Mouse (Mus musculus) heart, postnatal 0 days (tissue): Measurements from ENCODE around the gene Asic1. TPM values are rescaled to one million over a fixed set of nuclear protein-coding genes. Genes with fewer than 3 reads are reported as not detected.

Source experiments
- ATAC-seq: fragments of 200-750 bp; cut with Nextera tagmentation; 2 replicates; pipeline ENCODE4 v1.8.0; 2017; ENCODE audit warnings: low read depth, moderate number of reproducible peaks, moderate library complexity; ENCODE audit not compliant: insufficient read depth
- DNase-seq: peaks from one replicate; pipeline ENCODE4 v3.0.0-alpha.2; 2016; ENCODE audit warnings: low spot score
- H3K27ac ChIP-seq: fragments of 300-500 bp; sonication (generic); 2 replicates; pipeline ENCODE4 v1.5.1; 2014; ENCODE audit warnings: low read depth, mild to moderate bottlenecking
- H3K27me3 ChIP-seq: fragments of 300-500 bp; sonication (generic); 2 replicates; pipeline ENCODE4 v1.6.1; 2014; ENCODE audit warnings: low read length, mixed read lengths; ENCODE audit not compliant: control insufficient read depth, insufficient read depth
- H3K36me3 ChIP-seq: fragments of 300-500 bp; sonication (generic); replicated peaks from 2 replicates; pipeline ENCODE4 v1.6.1; 2014; ENCODE audit warnings: low read length, mixed read lengths; ENCODE audit not compliant: control insufficient read depth, insufficient read depth
- H3K4me1 ChIP-seq: fragments of 300-500 bp; sonication (generic); 2 replicates; pipeline ENCODE4 v1.6.1; 2014; ENCODE audit warnings: antibody characterized with exemption; ENCODE audit not compliant: control insufficient read depth, insufficient read depth
- H3K4me2 ChIP-seq: fragments of 300-500 bp; sonication (generic); 2 replicates; pipeline ENCODE4 v1.6.1; 2014; ENCODE audit warnings: low read depth, mild to moderate bottlenecking, low read length, moderate library complexity
- H3K4me3 ChIP-seq: fragments of 300-500 bp; sonication (generic); 2 replicates; pipeline ENCODE4 v1.5.1; 2014; ENCODE audit warnings: low read depth, low read length
- H3K9ac ChIP-seq: fragments of 300-500 bp; sonication (generic); replicated peaks from 2 replicates; pipeline ENCODE4 v1.6.1; 2014; ENCODE audit warnings: low read depth, low read length, mixed read lengths
- H3K9me3 ChIP-seq: fragments of 300-500 bp; sonication (generic); replicated peaks from 2 replicates; pipeline ENCODE4 v1.6.1; 2016; ENCODE audit warnings: low read length; ENCODE audit not compliant: control insufficient read depth
- CTCF ChIP-seq: IDR thresholded peaks from 2 replicates; pipeline ENCODE4 v1.5.1; 2016; ENCODE audit warnings: antibody characterized with exemption, control low read depth, low read depth
- EP300 ChIP-seq: IDR thresholded peaks from 2 replicates; pipeline ENCODE4 v1.6.1; 2016; ENCODE audit warnings: antibody characterized with exemption, low read depth
- WGBS: fragments of 180-500 bp; shearing (Covaris S2); extraction: QIAGEN DNeasy Blood & Tissue Kit; methylation state at CpG from one replicate; pipeline ENCODE4 v1.1.7; 2014; 5-methylcytosine and 5-hydroxymethylcytosine counted together
- polyA plus RNA-seq: library from polyadenylated mRNA; unstranded; fragments of >200 nt; fragmentation: Nextera tagmentation; extraction: Ambion mirVana; gene quantifications from 2 replicates; pipeline ENCODE4 v1.2.1, GENCODE M21; 2015
- total RNA-seq: library from RNA; depleted of rRNA; stranded (reverse); fragments of >200 nt; gene quantifications from 2 replicates; pipeline ENCODE4 v1.2.3, GENCODE M21; 2014; ENCODE audit warnings: low replicate concordance

The Asic1 gene
- total and polyA plus RNA-seq, 2 experiments from 2014 or later, result 0.11 to 1.3 TPM

DNA sequence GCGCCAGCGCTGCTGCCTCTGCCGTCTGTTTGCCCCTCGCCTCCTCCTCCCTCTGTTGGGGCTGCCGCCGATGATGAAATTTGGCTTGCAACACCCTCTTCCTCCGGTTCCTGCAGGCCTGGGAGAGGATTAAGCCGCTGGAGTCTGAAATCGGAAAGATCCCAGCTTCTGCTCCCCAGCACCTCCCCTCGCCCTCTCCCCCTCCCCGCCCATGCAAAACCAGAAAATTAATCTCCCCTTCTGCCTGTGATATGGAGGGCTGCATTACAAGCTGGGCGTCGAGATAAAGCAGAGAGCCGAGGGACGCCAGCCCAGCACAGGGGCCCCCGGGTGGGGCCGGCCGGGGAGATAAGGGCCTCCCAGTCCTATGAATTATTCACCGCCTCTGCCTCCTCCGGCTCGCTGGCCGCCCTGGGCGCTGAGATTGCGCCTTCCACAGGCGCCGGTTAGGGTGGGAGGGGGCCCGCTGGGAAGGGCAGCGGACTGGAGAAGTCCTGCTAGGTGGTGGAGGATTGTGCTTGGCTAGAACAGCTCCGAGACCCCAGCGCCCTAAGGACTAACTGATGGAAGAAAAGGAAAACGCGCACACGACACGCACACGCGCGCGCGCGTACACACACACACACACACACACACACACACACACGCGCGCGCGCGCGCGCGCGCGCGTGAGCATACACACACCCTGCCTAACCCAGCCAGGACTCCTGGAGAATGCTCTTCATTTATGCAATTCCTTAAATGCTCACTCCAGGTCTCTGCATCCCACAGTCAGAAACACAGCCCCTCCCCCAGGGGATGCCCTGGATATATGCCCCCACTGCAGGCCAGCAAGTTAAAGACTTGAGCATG is 5.3 kb upstream of the Asic1 start:
- no peak for TF ChIP-seq CTCF
- no peak for TF ChIP-seq EP300
- peaks cover 40% of the 10 kb centered on the region for H3K27me3 ChIP-seq
- H3K9ac ChIP-seq, result peak overlapping the region; percentile 52
- no peaks in the 10 kb centered on the region for H3K9me3 ChIP-seq
- peaks cover 13% of the 10 kb centered on the region; the same call in 1 of the 2 replicates for H3K4me1 ChIP-seq
- H3K4me3 ChIP-seq, result peak overlapping the region; percentile 53
- H3K4me2 ChIP-seq, result peak overlapping the region; percentile 94
- H3K36me3 ChIP-seq, result no peaks in the 10 kb centered on the region
- peak; percentile 66 for ATAC-seq
- DNase-seq, result peak; percentile 67
- no peak overlapping the region for H3K27ac ChIP-seq
- WGBS, result 1% methylated on average over 52 of the region's 52 CpGs

DNA sequence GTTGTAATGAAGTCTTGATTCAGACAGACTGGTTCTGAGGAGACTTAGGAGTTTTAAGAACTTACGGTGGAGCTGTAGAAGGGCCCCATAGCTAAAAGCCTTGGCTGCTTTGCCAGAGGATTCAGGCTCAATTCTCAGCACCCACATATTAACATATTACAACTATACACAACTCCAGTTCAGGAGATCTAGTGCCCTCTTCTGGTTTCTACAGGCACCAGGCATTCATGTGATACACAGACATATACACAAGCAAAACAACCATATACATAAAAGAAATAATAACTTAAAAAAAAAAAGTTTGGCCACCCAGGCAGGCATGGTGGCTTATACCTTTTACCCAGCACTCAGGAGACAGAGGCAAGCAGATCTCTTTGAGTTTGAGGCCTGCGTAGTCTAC is 2.6 kb upstream of the Asic1 start:
- H3K4me3 ChIP-seq, result no peak overlapping the region
- TF ChIP-seq CTCF (no peak), EP300 (no peak)
- DNase-seq (no peak), ATAC-seq (no peak)
- no peak overlapping the region for H3K4me2 ChIP-seq
- no peak overlapping the region for H3K9ac ChIP-seq
- H3K9me3 ChIP-seq, result no peaks in the 10 kb centered on the region
- H3K27ac ChIP-seq, result no peak overlapping the region
- no peaks in the 10 kb centered on the region for H3K36me3 ChIP-seq
- peaks cover 13% of the 10 kb centered on the region; the same call in 1 of the 2 replicates for H3K4me1 ChIP-seq
- WGBS, result 98% methylated on average over 2 of the region's 2 CpGs
- peaks cover 66% of the 10 kb centered on the region for H3K27me3 ChIP-seq

DNA sequence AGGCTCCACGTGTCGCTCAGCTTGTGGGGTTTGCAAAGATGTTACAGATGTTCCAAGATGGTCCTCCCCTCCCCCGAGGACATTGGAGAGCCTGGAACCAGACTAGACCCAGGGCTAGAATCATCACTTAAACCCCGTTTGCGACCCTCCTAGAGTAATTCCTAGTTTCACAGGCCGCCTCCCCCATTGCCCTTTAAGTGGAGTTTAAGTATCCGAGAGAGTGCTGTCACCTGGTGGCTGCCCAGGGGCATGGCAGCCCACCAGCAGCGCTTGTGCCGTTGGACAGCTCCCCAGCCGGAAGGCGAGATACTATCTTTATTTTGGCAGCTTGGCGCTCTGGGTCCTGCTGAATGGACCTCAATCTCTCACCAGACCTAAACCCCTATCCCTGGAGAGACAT is 1.3 kb upstream of the Asic1 start:
- Histone ChIP-seq H3K4me2 (no peak overlapping the region), H3K9me3 (no peaks in the 10 kb centered on the region), H3K4me3 (no peak overlapping the region), H3K27ac (no peak overlapping the region), H3K36me3 (no peaks in the 10 kb centered on the region), H3K9ac (no peak overlapping the region), H3K4me1 (peaks cover 13% of the 10 kb centered on the region; the same call in 1 of the 2 replicates), H3K27me3 (peaks cover 77% of the 10 kb centered on the region)
- WGBS, result 3% methylated on average over 12 of the region's 12 CpGs
- DNase-seq, result peak; percentile 67
- peak; percentile 95 for TF ChIP-seq CTCF
- TF ChIP-seq EP300, result no peak
- peak; percentile 42; the same call in 1 of the 2 replicates for ATAC-seq

DNA sequence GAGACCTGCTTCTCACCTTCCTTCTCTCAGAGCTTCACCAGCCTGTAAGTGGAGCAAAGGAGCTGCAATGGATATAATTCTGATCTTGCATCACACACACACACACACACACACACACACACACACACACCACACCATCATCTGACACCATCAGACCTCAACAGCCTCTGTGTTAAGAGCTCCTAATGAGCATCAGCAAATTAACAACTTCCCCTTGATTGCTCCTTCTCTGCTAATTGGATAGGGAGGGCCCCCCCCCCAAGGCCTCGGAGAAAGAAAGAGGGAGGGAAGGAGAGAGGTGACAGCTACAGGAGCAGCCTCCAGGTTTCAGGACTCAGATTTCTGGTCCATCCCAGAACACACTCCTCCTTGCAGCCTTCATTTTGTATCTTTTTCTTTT is 776 bp upstream of the Asic1 start:
- H3K27ac ChIP-seq, result no peak overlapping the region
- no peak for TF ChIP-seq CTCF
- TF ChIP-seq EP300, result no peak
- 0% methylated on average over 1 of the region's 1 CpGs for WGBS
- H3K9ac ChIP-seq, result no peak overlapping the region
- peaks cover 82% of the 10 kb centered on the region for H3K27me3 ChIP-seq
- H3K36me3 ChIP-seq, result no peaks in the 10 kb centered on the region
- ATAC-seq (no peak), DNase-seq (no peak)
- H3K4me1 ChIP-seq, result peaks cover 8% of the 10 kb centered on the region; the same call in 1 of the 2 replicates
- H3K4me3 ChIP-seq, result no peak overlapping the region
- H3K9me3 ChIP-seq, result no peaks in the 10 kb centered on the region
- H3K4me2 ChIP-seq, result no peak overlapping the region

DNA sequence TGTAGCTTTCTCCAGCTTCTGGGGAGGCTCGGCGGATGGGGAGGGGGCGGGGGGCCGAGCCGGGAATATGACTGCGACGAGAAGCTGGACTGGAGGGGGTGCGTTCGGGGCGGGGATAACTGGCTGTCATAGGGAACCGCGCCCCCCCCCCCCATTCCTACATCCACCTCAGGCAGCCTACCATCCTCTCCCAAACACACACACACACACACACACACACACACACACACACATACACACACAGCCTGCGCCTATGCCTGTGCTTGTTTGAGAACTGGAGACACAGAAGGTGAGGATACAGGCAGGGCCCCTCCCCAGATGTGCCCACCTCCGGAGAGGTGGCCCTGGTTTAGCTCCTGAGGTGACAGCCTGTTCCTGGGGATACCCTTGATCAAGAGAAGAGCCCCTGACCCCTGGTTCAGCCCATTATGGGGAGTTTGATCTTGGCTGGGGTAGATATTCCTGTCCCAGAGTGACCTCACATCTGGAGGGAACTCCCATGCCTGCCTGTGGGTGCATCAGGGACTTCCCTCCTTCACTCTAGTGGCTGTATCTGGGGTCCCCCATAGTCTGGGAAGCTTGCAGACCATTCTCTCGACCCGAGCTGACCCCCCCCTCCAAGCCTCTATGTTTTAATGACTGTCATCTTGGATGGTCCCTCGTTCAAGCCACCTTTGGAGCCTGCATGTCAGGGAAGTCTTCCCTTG is 949 bp downstream of the Asic1 start:
- Histone ChIP-seq H3K9me3 (no peaks in the 10 kb centered on the region), H3K27ac (no peak overlapping the region)
- ATAC-seq, result no peak

More for the DNA sequence above, 949 bp downstream of the Asic1 start:
- peak overlapping the region; percentile 94 for H3K4me2 ChIP-seq
- TF ChIP-seq CTCF, result no peak
- TF ChIP-seq EP300, result no peak
- no peak for DNase-seq
- H3K4me1 ChIP-seq, result no peaks in the 10 kb centered on the region
- H3K4me3 ChIP-seq, result peak overlapping the region; percentile 55
- WGBS, result 4% methylated on average over 17 of the region's 17 CpGs
- H3K36me3 ChIP-seq, result no peaks in the 10 kb centered on the region
- no peak overlapping the region for H3K9ac ChIP-seq
- peaks cover 83% of the 10 kb centered on the region for H3K27me3 ChIP-seq
